Mouse (Mus musculus) testis, postnatal 14 days (tissue): ENCODE data around the gene Ppfibp2.

Experiments
- DNase-seq: peaks from one replicate; pipeline ENCODE4 v3.0.0; 2021; ENCODE audit warnings: low spot score

The Ppfibp2 gene

DNA sequence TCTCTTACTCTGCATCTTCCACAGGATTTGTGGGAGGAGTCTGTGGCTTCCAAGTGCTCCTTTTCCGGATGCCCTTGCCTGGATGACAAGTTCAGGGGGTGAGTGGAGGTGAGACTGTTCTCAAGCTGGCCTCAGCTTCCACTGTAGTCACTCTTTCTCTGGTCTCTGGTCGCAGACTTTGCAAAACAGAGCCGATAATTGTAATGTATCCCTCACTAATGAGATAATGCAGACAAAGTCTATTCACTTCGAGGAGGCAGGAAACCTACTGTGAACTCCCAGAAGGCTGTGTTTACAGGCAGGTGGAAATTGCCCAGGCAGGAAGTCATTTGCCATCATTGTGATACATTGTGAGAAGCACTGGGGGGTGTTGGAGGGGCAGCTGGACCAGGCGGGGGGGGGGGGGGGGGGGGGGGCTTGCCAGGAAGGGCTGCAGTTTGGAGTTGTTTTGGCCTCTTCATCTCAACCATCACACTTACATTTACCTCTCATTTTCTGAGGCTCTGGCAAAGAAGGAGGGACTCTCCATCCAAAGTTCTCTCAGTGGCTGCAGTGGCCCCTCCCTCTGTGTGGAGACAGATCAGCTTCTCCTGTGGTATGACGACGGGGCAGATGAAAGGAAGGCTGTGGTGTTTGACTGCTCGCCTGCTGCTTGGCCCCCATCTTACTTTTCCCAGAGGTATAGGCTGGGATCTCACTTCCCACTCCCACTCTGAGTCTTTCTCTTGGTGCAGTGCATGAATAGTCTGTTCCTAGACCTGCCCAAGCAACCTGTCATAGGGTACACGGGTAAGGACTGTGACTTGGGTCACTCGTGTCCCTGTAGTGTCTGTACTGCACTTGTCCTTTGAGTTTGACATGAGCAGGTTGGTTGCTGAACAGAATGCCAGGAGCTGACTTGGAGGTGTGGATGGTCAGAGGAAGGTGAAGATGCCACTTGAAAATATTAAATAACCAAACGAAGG lies 23.3 kb downstream of the Ppfibp2 start:
- DNase-seq: no peak

DNA sequence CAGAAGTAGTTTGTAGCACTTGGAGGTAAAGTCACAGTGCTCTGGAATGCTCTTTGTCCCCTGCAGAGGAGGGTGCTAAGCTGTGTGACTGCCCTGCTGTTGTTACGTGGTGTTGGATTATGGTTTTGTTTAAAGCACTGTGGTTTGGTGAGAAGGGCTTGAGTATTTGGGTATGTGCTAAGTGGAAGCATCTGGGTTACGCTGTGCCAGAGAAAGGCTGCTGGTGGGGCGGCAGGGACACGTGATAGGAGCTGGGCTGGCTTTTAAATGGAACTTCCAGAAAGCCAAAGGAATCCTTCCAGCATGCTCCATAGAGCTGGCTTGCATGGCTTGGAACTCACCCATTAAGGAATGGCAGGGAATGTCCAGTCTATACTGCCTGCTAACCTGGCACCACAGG lies 24.2 kb downstream of the Ppfibp2 start:
- no peak for DNase-seq

DNA sequence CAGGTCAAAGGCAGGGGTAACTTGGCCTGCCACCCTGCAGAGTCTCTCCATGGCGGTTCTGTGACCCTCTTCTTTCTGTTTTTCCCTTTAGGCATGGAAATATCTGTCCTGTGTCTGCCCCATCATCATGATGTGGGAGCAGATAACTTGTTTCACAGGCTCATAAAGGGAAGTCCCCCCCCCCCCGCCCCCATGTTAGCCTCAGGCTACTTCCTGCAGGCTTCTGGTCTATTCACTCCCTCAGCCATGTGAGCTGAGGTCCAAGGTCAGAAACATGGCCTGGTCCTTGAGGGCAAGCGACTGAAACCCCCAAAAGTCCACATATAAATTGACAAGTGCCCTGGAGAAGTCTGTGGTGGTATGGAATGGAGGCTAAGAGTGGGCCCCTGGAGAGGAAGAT lies 25.1 kb downstream of the Ppfibp2 start:
- DNase-seq: no peak

DNA sequence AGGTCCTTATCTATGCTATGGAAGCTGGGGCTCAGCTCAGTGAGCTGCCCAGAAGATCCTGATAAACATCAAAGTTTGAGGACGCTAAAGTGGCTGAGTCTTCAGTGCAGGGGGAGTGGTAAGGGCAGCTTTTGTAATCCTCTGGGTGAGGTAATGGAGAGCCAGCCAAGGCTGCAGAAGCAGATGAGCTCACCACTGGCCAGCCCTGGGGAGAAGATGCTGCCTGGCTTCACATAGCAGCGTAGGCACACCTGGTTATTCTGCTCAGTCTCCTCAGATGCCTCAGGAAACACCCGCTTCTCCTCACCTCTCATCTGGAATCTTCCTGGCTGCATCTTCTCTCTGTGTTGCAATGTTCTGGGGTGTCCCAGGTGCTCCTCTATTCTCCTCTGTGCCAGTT lies 29.4 kb downstream of the Ppfibp2 start:
- no peak for DNase-seq

DNA sequence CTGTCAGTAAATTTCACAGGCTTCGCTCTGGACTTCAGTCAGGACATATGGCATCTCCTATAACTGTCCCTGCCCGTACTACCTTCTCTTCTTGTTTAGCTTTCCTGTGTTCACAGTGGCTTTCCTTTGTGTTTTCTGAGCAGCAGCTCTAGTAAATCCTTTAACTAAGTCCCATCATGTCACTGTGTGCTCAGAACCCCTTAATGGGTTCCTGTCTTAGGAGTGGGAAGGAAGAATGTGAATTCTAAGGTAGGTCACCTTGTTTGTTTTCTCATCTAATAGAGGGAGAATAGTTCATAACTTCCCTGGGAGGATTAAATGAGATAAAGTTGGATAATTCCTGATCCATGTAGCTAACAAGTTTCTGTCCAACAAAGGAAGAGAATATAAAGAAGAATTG lies 30.1 kb downstream of the Ppfibp2 start, which contains the start of gene 5330417H12Rik:
Gene 5330417H12Rik (minus strand): TSS at position 101 of the 400 bp plus-strand sequence.
- DNase-seq: no peak

DNA sequence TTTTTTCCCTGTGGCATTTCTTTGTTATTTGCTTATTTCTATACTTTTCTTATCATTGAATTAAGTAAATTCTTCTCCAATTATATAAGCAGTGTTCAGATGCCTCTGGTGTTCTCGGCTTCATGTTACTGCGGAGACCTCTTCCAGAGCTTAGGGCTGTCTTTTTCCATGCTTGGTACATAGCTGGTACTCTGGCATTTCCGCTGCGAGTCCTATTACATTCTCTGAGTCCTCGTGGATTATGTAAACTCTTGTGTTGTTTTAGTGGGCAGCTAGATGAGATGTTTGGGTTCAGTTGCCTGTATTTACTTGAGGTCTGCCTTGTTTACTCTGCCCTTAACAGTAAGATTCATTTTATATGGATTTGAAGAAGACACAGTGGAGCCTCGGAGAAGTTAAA lies 30.8 kb downstream of the Ppfibp2 start:
- no peak for DNase-seq

DNA sequence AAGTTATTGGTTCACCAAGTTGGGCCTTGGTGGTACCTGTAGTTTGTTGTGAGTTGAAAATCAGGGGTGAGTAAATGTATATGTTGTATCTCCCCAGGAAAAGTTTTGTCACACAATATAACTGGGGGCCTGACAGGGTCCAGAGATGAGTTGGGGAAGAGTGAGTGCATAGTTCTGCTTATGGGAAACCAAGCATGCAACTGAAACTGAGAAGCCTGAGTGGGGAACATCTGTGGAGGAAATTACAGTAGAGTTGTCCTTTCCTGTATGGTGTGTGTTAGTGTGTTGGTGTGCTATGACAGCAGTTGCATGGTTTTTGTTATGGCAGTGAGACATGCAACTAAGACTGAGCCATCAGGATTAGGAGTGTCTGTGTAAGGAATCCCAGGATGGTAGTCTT lies 33.4 kb downstream of the Ppfibp2 start:
- no peak for DNase-seq

DNA sequence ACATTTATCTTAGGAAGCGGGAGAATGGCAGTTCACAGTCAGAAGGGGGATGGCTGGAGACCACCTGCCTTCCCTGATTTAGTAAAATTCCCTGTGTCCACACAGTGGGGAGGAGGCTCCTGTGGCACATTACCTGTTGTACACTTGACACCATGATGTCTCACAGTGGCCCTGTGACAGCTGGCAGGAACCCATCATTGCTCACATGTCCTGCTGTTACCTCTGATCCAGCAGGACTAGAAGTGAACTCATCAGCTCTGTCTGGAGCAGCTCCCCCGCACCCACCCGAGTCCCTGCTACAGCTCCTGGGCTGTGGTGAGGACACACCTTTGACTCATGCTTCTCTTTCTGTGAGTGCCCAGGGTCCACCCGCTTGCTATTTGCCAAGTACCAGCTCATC lies 38.2 kb downstream of the Ppfibp2 start:
- DNase-seq: no peak

DNA sequence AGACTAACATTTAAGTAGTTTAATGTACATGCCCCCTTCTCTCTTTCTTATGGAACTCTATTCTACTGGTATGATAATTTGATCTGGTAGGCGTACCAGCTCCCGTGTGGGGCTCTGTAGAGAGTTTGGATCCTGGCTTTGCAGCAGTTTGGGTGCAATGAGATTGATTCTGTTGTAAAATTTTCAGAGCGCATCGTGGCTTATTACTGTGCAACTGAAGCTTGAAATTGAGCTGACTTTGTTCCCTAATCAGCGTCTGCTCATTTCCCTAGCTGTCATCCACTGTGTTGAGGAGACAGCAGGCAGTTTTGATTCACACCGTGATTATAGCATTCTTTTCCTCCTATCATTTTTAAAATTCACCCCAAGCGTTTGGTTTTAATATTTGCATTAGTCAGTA lies 42.4 kb downstream of the Ppfibp2 start:
- DNase-seq: no peak

DNA sequence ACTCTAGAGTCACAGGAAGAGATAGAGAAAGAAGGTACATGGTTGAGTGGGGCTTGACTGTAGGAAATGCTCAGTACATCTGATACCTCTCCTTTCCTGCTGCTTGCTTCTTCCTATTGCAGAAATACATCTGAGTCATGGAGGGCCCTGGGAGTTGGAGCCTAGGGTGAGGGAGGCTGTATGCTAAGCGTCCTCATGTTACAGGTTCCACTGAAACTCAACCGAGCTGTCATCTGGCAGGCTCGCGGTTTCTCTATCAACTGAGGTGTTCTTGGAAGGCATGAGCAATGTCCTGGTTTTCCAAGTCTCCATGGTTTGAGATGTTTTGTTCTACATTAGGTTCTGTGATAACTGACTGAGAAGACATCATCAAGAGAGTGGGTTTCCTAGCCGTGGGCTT lies 43.0 kb downstream of the Ppfibp2 start:
- DNase-seq: no peak

DNA sequence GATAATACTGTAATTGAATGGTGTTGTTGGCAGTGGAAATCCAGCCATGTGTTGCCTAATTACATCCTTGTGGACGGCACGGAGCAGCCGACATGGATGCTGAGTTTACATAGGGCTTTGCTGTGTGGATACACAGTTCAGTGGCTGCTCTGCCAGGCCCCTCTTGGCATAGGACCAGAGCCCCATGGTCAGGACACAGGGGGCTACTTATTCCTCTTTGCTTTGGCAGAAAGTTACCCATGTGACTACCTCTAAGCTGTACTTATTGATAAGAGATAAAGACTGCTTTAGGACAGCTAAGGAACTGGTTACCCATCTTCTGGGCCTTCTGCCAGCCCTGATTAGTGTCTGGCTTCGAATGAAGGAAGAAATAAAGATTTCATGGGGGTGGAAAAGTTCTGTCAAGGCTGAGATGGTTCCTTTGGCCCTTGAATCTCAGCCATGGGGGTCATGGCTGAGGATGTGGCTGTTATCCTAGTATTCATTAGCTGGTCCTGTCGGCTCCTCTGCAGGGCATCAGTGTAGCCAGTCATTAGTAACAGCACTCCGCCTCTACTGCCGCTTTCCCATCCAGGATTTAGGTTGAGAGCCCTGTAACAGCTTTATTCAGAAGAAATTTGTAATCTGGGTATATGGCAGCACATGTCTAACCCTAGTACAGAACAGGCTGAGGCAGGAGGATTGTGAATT lies 47.7 kb downstream of the Ppfibp2 start:
- DNase-seq: no peak

DNA sequence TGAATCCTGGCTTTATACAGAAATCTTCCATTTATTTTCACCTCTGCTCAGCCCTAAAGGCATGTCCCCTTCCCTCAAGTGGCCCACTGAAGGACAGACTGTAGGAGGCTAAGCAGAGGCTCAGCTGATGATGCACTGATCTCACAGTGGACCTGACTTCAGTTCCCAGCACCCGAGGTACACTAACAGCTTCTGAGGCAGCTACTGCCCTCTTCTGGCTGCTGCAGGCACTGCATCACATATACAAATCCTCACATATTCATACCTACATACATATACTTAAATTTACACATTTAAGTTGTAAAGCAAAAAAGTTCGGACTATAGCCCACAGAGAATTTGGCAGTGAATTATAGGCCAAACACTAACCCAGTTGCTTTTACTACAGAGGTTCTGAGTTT lies 50.0 kb downstream of the Ppfibp2 start:
- no peak for DNase-seq

DNA sequence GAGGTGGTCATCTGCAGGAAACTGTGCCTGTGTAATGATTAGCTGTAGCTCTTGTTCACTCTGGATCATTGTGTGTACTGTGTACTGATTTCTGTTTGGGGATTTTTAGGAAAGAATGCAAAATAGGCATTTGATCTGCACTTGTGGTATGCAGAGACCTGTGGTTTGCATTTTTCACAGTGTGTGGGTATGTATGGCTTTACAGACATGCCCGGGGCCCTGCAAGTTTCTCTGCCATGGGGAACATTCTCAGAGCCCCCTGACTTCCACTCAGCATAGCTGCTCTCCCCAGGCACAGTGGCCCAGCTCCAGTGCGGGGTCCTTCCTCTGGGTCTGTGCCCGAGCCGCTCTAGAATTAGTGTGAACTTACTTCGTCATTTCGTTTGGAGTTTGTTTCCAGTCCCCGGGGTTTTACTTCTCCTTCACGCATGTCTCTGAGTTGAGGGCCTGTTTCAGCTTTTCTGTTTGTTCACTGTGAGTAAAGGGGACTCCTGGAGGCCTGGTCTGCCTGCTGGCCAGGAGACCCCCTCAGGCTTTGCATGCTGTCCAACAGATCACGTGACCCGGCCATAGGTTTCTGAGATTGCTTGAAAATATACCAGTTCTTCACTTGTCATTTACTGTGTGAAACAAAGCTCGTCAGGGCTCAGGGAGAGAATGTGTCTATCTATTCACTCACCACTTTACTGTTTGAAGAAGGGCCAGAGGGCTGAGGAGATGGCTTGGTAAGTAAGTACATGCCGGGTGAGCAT lies 54.1 kb downstream of the Ppfibp2 start:
- DNase-seq: no peak

DNA sequence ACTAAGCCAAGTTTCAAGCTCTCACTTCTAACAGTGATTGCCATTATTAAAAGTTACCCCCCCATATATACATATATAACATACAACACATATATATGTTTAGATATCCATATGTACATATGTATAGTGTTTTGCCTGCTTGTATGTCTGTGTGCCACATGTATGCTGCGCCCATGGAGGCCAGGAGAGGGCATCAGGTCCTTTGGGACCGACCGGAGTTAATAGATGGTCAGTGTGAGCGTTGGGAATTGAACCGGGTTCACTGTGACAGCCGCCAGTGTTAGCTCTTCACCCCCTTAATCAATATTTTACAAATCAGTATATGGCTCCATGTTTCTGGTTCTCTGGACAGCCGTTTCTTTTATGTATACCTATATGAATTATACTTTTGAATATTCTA lies 55.0 kb downstream of the Ppfibp2 start:
- DNase-seq: no peak

DNA sequence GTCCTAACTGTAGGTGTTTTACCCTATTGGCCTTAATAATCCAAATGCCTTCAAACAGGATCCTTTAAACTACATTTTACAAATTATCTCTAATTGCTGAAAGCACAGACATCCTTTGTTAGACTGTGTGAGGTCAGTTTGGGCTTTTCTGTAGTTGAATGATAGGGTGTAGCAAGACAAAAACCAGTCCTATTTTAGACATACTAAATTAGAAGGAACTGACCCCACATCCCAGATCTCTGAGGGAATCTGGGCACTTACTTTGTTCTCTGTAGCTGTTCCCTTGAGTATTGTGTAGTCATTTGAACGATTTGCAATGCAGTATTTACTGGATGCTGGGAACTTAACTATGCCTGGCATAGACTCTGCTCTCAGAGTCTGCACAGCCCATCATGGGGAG lies 56.8 kb downstream of the Ppfibp2 start:
- DNase-seq: no peak

DNA sequence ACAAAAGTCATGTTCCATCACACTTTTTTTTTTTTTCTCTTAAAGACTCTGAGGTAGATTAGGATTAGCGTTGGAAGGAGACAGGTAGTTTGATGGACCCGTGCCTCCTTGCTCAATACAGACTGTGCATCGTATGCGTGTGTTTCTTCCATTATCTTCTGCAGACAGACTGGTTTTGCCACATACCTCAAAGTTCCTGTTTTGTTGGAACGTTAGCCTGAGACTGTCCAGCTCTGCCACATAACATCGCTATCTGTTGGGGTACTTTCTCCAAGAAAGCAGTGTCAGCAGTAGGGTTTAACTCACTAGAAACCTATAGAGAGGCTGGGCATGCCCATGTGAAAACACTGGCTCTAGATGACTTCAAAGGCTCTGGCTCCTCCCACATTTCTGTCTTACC lies 61.4 kb downstream of the Ppfibp2 start:
- no peak for DNase-seq

DNA sequence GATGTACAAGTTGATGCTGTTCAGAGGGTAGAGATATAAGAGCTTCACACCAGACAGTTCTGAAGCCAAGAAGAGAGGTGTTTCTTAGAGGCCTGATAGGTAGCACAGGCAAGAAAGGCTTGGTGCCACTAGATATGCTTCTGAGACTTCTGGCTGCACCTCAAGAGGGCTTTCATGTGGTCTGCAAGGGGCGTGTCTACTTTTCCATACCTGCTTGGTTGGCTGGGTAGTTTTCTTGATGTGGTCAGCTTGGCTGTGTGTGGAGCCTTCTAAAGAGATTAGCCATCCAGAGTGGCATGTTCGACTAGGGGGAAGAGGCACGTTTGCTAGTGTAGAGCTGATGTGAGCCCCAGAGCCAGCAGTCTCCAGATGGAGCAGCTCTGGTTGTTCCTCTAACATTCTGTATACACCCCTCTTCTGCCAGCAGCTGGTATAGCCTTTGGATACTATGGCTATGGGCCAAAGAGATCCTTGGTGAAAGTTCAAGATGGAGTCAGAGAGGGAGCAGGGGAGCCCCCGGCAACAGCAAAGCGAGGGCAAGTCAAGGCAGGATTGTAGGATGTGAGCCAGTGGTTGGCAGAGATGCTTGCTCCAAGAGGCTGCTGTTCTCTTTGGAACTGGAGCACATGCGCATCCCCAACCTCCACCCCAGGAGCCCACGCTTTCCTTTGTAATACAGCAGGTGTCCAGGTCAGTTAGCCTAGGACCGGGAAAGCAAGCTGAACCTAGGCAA lies 64.3 kb downstream of the Ppfibp2 start:
- DNase-seq: no peak

DNA sequence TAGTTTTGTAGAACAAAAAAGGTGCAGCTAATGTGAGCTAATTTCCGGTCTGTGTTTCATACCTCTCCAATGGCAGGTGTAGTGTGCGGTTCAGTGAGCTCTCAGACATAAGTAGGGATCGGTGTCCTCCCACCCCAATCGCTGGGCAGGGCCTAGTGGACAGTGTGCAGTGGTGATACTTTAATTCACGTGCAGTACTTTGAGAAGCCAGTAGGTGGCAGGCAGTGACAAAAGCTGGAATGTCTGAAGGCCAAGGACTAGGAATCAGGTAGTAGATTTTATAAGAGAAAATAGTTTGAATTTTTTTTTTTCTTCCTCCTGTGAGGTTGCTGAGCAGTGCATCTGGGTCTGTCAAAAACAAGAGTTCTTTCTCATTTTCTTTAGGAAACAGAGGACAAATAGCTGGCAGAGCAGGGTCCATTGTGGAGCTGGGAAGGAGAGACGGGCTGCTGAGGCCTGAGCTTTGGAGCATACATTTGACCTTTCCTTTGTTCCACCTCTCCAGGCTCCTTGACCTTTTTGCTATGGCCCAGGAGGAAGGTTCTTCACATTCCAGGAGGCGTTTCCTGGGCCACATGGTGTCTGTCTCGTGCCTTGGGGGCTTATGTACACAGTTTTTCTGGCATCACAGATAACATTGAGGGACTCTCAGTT lies 66.3 kb downstream of the Ppfibp2 start:
- no peak for DNase-seq

DNA sequence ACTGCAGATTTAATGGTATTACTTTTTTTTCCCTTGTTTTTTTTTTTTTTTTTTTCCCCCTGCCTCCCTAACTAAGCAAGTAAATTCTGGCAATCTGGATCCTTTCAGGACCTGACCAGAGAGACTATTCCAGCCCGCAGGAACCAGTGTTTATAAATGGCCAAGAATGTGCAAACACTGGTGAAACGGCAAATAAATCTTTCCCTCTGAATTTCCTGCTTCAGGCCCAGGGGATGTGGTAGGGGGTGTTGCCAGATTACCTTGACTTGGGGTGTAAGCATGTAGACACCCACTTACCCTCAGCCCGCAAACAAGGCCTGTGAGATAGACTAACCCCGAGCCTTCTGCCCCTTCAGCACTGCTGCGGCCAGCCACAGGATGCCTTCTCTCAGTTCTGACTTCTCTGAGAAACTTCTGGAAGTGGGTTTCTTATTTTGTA lies 66.9 kb downstream of the Ppfibp2 start:
- no peak for DNase-seq

DNA sequence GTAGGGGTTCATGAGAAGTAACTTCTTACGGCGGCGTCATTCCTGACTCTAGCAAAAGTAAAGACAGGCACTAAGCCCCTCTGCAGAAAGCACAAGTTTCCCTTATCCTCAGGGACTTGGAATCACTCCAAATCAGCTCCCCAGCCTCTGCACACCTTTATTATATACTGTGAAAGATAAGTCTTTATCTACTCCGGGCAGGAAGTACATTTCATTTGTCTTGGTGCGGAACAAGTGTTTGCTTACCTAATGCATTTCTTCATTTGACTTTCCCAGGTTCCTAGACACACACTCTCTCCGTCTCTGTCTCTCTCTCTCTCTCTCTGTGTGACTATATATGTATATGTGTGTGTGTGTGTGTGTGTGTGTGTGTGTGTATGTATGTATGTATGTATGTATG lies 68.6 kb downstream of the Ppfibp2 start:
- no peak for DNase-seq
